Mouse (Mus musculus) adrenal gland, postnatal 36 days (tissue): ENCODE measurements at regions not wholly inside any gene's neighbourhood (a gene's known extent, or its start where the extent isn't known, plus 50 kb on each side); places are given as distances from the start of the nearest gene placed in this dataset.

Experiments
- DNase-seq, 2 experiments: peaks; one replicate each; pipeline ENCODE4 v3.0.0; 2021; ENCODE audit warnings: mixed read lengths in 1 of 2

DNA sequence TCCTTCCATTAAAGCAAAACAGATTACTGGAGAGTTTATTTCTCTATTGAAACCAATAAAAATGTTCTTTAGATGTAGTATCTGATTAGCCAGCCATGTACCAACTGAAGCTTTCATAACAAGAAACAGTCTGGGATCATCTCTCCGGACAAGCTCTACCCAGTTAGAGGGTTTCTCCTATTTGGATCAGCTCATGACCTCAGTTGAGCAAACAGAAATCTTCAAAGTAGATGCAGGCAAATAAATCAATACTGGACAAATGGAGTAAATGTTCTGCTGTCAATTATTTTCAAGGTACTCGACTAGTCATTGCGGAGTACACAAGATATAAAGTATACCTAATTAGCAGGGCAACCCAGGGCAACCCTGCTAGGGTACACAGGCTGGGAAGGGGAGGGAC is 67.4 kb downstream of the Avpr1a start:
- no peak for DNase-seq

DNA sequence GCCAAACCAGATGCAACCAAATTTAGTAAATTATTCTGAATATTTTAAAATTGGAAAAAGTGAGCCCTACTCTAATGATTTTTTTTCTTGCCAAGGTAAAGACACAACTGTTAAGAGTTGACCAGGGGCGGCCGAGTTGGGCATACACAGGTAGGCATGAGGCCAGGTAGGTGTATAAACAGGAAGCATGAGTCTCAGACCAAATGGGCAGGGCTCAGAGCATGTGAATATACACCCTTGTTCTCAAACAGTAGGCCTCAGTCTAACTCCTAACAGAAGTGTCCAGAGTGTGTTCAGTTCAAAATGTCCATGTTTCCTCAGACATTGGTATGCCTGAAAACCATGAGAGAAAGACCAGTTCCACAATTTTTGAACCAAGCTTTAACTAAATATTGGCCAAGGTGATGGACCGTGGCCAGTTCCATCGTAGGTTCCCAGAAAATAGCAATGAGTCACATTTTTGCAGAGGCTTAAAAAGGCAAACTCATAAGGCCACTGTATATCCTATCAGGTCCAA is 71.0 kb downstream of the Avpr1a start:
- no peak for DNase-seq

DNA sequence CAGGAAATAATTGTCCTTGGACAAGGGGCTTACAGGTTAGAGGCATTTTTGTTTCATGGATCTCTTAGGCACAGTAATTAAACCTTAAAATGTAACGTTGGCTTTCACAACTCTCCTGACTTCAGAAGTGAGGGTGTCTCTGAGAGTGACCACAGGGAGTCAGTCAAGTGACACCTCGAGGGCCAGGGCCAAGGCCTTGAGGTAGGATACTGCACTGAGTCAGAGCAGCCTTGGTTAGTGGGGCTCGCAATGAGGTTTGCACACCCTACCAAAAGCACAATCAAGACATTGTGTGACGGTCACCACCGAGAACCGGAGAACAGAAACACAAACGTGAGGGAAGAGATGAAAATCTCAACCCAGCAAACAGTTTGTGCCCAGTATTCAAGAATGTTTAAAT is 71.7 kb downstream of the Avpr1a start:
- DNase-seq: peak; percentile 44 to 71

DNA sequence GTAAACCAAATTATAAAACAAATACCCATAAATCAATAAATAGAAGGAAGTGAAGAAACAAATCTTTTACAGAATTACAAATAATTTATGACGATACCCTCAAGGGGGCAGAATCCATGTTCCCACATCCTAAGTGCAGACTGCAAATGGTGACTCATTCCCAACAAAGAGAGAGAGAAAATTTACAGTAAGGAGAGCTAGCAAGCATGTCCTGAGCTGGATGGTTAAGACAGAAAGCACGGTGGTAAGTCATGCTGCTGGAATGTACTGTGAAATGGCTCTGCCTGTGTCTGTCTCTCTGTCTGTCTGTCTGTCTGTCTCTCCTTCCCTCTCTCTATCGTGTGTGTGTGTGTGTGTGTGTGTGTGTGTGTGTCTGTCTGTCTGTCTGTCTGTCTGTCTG is 74.3 kb downstream of the Avpr1a start:
- no peak for DNase-seq

DNA sequence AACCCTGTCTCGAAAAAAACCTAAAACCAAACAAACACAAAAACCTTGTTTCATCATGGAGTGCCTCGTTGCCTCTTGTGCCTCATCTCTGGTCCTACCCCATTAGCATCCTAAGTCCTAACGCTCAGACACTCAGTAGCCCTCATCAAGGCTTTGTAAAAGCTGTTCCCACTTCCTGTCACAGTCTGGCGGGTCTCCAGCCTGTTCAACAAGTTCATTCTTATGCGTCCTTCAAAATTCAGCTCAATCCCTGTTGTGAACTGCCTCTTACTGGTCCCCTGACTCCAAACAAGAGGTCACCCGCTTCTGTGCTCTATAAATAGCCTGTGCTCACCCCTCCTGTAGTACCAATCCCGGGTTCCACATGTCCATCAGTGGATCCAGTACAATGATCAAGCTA is 77.1 kb downstream of the Avpr1a start:
- no peak for DNase-seq

DNA sequence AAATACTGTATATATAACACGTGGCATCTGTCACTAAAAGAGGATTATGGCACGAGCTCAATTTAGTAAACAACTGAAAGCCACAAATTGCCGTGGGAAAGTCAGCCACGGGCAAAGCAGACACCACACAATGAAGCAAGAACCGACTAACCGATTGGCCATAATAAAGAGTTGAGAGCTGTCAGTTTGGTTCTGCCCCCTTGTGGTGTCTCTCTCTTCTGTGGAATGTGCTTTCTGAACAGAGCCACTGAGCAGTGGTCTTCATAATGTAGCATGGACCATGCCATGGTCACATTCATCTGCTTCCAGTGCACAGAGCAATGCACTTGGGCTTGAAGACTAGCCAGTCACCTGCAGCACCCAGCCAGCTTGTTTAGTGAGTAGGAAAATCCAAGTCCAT is 77.5 kb downstream of the Avpr1a start:
- DNase-seq: no peak

DNA sequence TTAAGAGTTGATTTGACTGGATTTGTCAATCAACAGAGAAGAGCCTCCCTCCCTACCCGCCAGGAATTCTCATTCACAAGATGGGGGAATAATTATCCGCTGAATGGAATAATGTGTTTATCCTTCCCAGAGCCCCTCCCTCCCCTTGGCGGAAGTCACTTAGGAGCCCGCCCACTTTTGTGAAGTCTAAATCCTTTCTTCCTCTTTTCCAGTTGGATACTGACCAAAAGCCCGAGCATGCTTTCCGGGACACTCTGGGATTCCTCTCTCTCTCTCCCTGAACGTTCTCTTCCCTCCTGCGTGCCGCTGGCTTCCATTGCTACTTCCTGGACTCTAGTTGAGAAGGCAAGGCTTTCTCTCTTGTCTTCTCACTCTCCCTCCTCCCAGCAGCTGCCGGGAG is 79.9 kb downstream of the Avpr1a start:
- DNase-seq: peak; percentile 18 to 28

DNA sequence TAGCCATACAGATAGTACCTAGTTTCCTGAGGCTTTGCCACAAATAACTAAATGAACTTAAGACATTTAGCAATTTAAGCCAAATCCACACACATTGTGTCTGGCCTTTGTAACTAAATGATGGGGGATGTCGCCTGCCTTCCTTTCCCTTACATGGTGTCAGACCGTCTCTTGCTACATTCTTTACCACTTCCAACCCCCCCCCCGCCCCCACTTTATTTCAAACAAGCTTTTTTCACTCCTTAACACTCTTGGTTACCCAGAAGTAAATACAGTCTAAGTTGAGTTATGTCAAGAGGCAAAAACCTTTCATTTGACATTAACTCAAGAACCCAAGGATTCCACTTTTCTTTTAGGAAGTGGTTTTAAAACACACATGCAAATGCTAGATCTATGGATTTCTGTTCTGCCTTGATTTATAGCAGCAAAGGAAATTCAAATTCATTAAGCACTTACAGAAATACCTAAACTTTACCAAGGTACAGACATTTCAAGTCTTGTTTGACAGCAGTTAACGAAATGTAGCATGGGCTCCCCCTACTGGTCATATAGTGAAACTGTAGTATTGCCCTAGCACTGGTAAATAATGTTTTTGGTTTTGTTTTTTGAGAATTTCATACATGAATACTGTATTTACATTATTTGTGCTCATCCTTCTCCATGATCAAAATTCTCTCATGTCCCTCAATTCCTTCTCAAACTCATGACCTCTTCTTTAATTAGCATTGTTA is 80.8 kb downstream of the Avpr1a start:
- peak; percentile 20 to 60 for DNase-seq

DNA sequence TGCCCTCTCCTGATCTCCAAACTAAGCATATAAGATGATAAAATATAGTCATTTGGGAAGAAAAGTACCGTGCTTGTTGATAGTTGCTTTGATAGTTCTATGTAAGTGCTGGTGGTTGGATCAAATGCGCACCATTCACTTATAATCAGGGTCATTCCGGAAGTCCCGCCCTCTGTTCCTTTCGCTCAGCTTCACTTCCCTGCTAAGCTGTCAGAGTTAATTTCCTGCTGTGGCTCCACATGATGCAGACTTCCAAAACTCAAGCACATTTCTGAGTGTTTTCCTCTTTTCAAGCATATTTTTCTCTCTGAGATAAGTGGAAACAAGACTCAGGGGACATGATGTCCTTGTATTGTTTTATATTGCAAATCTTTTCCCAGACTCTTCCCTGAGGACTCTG is 86.4 kb downstream of the Avpr1a start:
- no peak for DNase-seq

DNA sequence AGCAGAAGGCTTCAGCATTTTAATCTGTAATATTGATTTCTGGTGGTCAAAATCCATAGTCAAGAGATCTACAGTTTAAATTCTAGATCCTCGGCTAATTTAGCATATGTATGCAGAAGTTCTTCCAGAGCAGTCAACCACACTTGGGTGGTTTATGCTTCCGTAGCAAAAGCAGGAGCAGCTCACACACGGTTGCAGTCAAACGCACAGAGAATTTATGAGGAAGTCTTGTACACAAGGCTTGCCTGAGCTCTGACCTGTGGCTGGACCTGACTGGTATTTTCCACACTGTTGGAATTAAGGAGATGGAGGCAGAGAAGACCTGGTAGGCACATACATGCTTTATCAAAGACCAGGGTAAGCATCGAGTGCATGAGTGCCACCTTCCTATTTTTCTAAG is 86.8 kb downstream of the Avpr1a start:
- DNase-seq: no peak

DNA sequence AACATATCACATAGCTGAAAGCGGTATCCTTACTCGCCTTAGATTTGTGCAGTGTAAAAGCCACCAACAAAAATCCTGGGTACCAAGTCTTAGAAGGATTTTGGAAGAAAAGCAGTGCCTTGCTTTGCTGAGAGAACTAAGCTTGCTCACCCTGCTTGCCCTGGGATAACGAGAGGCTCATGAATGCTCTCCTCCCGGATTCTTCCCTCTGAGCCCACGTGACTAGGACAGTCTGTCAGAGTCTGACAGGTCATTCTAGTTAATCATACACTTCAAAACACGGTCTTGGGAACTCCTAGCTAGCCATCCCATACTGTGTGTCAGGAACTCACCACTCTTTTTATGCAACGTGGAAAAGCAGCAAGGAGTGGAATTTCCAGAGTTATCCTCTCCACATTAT is 91.4 kb downstream of the Avpr1a start:
- DNase-seq: no peak

DNA sequence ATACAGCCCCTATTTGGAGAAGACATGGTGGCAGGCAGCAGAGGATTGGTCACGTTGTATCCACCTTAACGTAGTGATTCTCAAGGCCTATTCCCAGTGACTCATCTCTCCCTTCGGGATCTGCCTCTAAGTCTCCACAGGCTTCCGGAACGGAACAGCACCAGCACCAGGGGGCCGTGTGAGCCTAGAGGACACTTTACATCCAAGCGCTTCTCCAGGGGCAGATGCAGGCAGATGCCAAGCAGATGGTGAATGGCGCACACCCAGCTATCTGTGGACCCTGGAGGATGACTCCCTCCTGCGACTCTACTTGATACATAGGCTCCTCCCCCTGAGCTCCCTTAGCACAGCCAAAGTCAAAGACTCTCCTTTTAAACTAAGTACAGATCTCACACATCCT is 94.3 kb downstream of the Avpr1a start:
- DNase-seq: peak in 1 of 2 experiments; percentile 30

DNA sequence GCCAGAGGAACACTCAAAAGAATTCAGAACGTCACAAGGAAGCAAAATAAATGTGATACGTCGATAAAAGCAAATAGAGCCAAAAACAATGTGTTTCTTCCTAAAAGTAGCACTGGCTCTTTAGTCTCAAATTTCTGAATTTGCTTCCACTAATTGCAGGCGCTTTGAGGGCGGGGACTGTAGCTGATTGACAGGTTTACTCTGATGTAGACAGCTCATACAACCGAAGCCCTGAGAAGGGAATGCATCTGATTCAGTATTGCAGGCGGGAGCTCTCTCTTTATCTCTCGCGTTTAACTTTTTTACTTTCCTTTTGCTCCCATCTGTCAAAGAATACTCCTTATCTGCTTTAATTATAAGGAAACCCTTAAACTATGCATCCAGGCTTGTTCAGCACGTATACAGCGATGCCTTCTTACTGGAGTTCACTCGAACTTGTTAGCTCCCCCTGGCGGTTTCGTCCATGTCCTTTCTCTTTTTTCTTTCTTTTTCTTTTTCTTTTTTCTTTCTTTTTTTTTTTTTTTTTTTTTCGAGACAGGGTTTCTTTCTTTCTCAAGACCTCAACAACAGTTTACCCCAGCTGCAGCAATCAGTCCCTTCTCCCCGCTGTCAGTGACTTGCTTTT is 95.9 kb downstream of the Avpr1a start:
- peak; percentile 53 to 75 for DNase-seq

DNA sequence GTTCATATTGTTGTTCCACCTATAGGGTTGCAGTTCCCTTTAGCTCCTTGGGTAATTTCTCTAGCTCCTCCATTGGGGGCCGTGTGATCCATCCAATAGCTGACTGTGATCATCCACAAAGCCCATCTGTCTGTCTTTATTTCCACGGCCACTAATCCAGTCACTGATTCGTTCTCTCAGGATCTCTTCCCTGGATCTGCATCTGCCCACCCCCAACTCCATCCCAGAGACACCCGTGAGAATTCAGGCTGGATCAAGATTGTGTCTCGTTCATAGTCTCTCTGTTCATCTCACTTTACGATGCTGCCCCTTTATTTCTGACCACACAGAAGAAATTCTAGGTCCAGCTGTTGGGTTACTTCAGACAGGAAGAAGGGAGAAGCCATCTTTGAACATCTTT is 96.7 kb downstream of the Avpr1a start:
- DNase-seq: no peak

DNA sequence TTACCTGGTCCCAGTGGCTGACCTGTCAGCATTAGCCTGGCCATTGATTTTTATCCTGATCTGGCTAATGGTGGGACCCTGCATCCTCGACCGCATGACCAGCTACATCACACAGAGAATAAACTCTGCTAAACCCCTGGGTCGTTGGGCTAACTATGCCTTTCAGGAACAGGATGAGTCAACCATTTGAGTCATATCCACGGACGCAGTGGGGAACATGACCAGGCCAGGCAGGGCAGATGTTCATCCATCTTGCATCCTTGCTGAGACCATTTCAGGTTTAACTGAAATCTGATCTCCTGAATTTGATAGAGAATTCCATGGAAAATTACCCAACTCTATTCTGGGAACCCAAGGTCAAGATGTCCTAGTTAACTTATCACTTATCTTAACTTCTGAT is 103.3 kb downstream of the Avpr1a start:
- peak; percentile 43 for DNase-seq

DNA sequence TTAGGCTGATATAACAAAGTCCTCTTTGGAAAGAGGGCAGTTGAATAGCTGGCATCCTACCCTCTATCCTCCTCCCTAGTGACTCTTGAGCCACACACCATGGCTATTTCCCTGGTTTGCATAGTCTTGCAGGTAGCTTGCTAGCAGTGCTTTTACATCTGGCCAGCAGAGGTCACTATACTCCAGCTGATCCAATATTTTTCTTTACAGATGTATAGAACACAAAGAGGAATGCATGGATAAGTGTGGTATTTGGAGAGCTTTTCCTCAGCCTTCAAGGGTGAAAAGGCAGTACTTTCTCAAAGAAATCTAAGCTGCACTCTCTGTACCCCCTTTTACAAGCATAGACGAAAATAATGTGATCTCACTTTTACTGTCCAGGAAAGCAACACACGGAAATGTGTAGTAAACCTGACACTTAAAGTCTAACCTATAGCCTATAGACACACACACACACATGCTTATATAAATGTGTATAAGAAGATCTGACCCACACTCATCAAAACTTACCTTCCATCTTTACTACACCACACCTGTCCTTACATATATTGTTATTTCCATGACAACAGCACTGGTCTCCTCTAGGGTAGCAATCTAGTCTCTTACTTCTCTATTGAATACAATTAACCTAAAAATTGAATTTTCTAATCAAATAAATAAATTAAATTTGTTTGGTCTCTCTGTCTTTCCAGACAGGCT is 105.0 kb downstream of the Avpr1a start:
- peak; percentile 21 to 54 for DNase-seq

DNA sequence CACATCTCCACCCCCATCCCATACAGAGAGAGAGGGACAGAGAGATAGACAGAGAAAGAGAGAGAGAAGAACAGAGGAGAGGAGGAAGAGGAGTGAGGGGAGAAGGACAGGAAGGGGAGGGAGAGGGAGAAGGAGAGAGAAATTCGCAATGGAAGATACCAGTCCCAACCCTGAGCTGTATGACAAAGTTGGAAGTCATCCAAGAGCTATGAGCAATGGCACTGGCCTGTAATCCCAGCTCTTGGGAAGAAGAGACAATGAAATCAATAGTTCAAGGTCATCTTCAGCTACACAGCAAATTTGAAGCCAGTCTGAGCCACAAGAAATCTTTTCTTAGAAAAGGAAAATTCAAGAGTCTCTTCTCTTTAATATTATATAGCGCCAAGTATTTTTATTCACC is 105.6 kb downstream of the Avpr1a start:
- DNase-seq: peak; percentile 35

DNA sequence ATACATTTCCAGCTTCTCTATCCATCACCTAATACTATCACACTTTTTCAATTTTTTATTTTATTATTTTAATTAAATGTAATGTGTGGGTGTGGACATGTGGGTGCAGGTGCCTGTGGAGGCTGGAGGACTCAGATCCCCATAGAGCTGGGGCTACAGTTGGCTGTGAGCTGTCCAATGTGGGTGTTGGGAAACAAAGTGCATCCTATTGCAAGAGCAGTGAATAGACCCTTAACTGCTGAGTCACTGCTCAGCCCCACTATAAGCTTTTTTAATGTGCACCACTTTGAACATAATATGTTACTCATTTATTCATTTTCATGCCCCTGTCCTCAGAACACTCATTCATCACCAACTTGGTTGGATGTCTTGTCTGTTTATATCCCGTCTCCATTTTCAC is 110.4 kb downstream of the Avpr1a start:
- no peak for DNase-seq

DNA sequence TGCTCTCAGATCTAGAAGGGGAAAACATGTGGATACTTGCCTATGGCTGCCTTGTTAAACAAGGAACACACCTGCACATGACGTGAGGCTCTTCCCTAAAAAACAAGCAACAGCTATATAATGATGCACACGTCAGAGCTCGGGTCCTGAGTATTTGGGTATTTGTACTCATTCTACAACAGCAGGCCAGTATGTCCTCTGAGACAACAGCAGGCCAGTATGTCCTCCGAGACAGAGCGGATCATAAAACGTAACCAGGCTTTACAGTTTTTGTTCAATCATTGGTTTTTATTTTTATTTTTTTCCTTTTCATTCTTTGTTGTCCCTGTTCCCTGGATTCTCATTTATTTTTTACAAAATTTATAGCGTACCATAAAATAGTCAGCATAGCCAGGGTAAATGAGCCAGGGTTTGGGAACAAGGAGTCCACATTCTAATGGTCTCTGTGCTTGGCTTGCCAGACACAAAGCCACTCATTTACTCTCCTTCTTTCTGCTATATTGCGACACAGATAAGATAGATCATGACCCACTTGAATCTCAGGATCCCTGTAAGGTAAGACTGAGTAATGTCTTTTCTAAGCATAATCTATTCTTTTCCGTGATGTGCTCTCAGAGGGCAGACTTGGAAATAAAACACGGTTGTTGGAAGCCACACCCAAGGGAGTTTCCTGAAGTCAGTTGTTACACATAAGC is 111.8 kb downstream of the Avpr1a start:
- no peak for DNase-seq

DNA sequence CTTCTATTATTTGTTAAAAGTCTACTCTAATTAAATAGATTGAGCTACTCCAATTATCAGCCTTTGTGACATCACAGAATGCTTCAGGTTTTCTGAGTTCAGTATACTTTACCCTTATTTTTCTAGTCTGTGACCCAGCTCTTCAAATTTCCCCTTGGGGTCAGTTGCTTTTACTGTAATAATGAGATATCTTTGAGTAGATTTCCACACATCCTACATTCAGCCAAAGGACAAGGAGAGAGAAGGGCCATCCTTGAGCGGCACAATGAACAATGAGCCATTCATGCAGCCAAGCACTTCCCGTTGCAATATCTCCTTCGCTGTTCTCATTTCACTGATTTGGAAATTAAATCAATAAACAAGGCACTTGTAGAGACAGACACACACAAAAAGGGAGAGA is 113.6 kb downstream of the Avpr1a start:
- DNase-seq: no peak

DNA sequence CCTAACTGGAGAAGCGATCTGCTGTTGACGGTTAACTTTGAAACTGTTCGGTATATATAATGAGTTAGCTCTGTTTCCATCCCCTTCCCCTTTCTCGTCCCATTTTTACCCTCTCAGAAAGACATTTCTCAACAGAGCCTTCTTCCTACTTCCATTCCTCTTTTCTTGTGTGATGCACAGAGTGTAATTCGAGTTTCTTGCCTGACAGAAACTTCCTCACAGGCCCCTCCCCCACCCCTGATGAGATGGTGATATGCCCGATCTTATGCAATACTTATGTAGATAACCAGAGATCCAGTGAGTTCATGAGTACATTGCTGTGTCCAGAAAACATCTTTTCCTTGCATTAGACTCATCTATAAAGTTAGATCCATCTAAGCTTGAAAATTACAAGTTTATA is 114.2 kb downstream of the Avpr1a start:
- DNase-seq: no peak

DNA sequence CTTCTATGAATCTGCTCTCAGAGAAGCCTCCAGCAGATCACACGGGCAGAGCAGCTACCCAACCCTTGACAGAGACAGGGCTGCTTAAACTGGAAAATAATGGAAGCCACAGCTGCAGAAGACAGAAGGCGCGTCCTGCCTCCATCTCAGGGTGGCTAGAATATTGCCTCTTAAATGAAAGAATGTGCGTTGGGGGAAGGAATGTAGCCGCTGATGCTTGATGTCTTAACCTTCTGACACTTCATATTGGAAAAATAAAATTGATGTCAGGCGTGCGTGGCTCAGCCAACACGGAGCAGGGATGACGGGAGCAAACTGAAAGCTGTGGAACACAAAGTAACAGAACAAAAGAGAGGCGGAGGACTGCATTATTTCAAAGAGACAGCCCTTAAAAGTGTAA is 114.6 kb upstream of the Ppm1h start:
- DNase-seq: no peak

DNA sequence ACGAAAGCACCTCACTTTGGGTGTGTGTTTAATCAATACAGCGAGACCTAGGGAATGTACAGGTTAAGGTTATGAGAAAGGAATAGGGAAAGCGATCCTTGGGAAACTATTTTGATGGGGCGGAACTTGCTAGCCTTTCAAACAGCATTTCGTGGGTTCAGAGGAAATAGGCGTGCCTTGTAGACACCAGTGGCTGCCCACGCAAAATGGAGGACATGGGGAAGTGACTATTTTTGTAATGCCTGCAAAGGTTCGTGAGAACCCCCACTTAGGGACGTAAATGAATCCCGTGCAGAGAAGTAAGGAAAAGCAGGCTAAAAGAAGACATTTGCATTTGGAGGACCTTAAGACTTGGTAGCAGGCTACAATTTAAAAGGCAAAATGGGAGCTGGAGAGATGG is 114.1 kb upstream of the Ppm1h start:
- DNase-seq: no peak
